8 mouse cellular contexts compared by ENCODE assay signal in genomic region chr17:86302861-86303331, GRCm38 (mm10).
DNase-seq lines count a peak whose midpoint lies in the region; ATAC-seq and TF ChIP-seq lines count a peak whose summit lies in the region.

No protein-coding gene starts in this region.

- no peaks in the 10 kb centered on the region for H3K36me3 ChIP-seq in heart, embryonic 16.5 days (ENCODE audit: control insufficient read depth, insufficient read depth)
- no peaks in the 10 kb centered on the region for H3K36me3 ChIP-seq in limb, embryonic 15.5 days

- H3K4me3 ChIP-seq in lung, adult 2 months (replicated peaks; ENCODE audit: extremely low read depth, low read depth, low read length): no peak overlapping the region
- H3K4me3 ChIP-seq in heart, embryonic 16.5 days (ENCODE audit: low read length): 0 out of 2 replicates have a peak overlapping the region, but pooled peaks have one; percentile 4
- H3K4me3 ChIP-seq in limb, embryonic 15.5 days: no peak overlapping the region

- ATAC-seq in heart, embryonic 16.5 days (replicated peaks; ENCODE audit: extremely low read depth, insufficient read depth, low FRiP score): peak; percentile 71
- no peak for ATAC-seq in limb, embryonic 15.5 days (ENCODE audit: insufficient number of reproducible peaks, low FRiP score, low TSS enrichment, low read depth)
- ATAC-seq in megakaryocyte progenitor cell, adult 5-6 weeks (replicated peaks; ENCODE audit: poor library complexity): no peak

- peak overlapping the region; percentile 59 for H3K9ac ChIP-seq in heart, embryonic 16.5 days (ENCODE audit: low read length)
- no peak overlapping the region for H3K9ac ChIP-seq in limb, embryonic 15.5 days

- no peak for TF ChIP-seq POLR2A in lung, adult 2 months (IDR thresholded peaks at IDR 0.05; ENCODE audit: borderline replicate concordance, extremely low read depth, low read depth, low read length)

- DNase-seq in lung, adult 18-20 months: peak; percentile 24 to 46
- DNase-seq in lung, adult 2 months: no peak
- peak; percentile 57 to 77 for DNase-seq in lung, postnatal 4 days
- DNase-seq in cerebellum, adult 18-20 months: no peak
- DNase-seq in right cerebral cortex, postnatal 25 days: no peak

- H3K4me1 ChIP-seq in lung, adult 2 months (ENCODE audit: control insufficient read depth, insufficient read depth, low read length): peaks cover 22% of the 10 kb centered on the region
- peaks cover 51% of the 10 kb centered on the region for H3K4me1 ChIP-seq in heart, embryonic 16.5 days (ENCODE audit: control insufficient read depth, insufficient read depth, low read length)
- H3K4me1 ChIP-seq in limb, embryonic 15.5 days: peaks cover 38% of the 10 kb centered on the region

- 63% methylated on average over 14 of the region's 14 CpGs for WGBS in lung, adult 2 months
- 24% methylated on average over 14 of the region's 14 CpGs for WGBS in heart, embryonic 16.5 days
- WGBS in limb, embryonic 15.5 days: 85% methylated on average over 14 of the region's 14 CpGs

- no peak for TF ChIP-seq CTCF in lung, adult 2 months (IDR thresholded peaks at IDR 0.05; ENCODE audit: insufficient read depth, low read length)

- H3K4me2 ChIP-seq in heart, embryonic 16.5 days (ENCODE audit: low read depth, low read length): peak overlapping the region; percentile 47
- no peak overlapping the region for H3K4me2 ChIP-seq in limb, embryonic 15.5 days

- H3K27me3 ChIP-seq in heart, embryonic 16.5 days (ENCODE audit: control insufficient read depth, insufficient read depth, low read length): no peaks in the 10 kb centered on the region
- no peaks in the 10 kb centered on the region for H3K27me3 ChIP-seq in limb, embryonic 15.5 days

- H3K9me3 ChIP-seq in heart, embryonic 16.5 days (replicated peaks; ENCODE audit: control insufficient read depth, low read length): no peaks in the 10 kb centered on the region
- no peaks in the 10 kb centered on the region for H3K9me3 ChIP-seq in limb, embryonic 15.5 days

- peak overlapping the region; percentile 97 for H3K27ac ChIP-seq in heart, embryonic 16.5 days (ENCODE audit: low read length)
- peak overlapping the region; percentile 58; the same call in 1 of the 2 replicates for H3K27ac ChIP-seq in limb, embryonic 15.5 days

Comparison
In these comparisons a context has a peak if more than half of its experiments do, and no peak if none do; other contexts are left out.
1. DNase-seq: peak in lung, adult 18-20 months (2 of 2) and lung, postnatal 4 days (2 of 2); none in lung, adult 2 months (single experiment), cerebellum, adult 18-20 months (0 of 2) and right cerebral cortex, postnatal 25 days (single experiment).